Mouse (Mus musculus): ENCODE data around the gene Olfr843. TPM values are rescaled to one million over a fixed set of nuclear protein-coding genes. Genes with fewer than 3 reads are reported as not detected.

The Olfr843 gene
- not detected in 2 replicates for polyA plus RNA-seq (2016; fragmentation: Nextera tagmentation; extraction: Ambion mirVana)

- no peaks in the 10 kb centered on the region for H3K36me3 ChIP-seq
- no peaks in the 10 kb centered on the region for H3K4me1 ChIP-seq
- WGBS = 89% methylated on average over 2 of the region's 2 CpGs
- H3K27ac ChIP-seq (replicated peaks) = no peak within 1 kb of the TSS
- H3K4me3 ChIP-seq = no peak within 1 kb of the TSS
- peaks cover 12% of the 10 kb centered on the region; the same call in 1 of the 2 replicates for H3K9me3 ChIP-seq (replicated peaks)
- DNase-seq (ENCODE audit: low spot score) = no peak
- H3K27me3 ChIP-seq (ENCODE audit: low read depth, poor library complexity, severe bottlenecking) = no peaks in the 10 kb centered on the region
Measured at GRCm38 (mm10) chr9:19251887-19252286, at the start of gene Olfr843. TSS of gene Olfr843 (minus strand) at chr9:19251987.

Other genes starting within 250 kb of the Olfr843 start
- not detected in 2 replicates for gene Olfr835, start 219.3 kb downstream of the Olfr843 start, polyA plus RNA-seq (2016; fragmentation: Nextera tagmentation; extraction: Ambion mirVana)
- not detected in 2 replicates for gene Olfr836, start 131.6 kb downstream of the Olfr843 start, polyA plus RNA-seq (2016; fragmentation: Nextera tagmentation; extraction: Ambion mirVana)
- not detected in 2 replicates for gene Olfr837, start 115.7 kb downstream of the Olfr843 start, polyA plus RNA-seq (2016; fragmentation: Nextera tagmentation; extraction: Ambion mirVana)
- gene Olfr839-ps1, start 74.7 kb downstream of the Olfr843 start, polyA plus RNA-seq (2016; fragmentation: Nextera tagmentation; extraction: Ambion mirVana) = not detected in 2 replicates
- gene Olfr844, start 64.4 kb upstream of the Olfr843 start, polyA plus RNA-seq (2016; fragmentation: Nextera tagmentation; extraction: Ambion mirVana) = not detected in 2 replicates
- not detected in 2 replicates for gene Olfr845, start 84.5 kb upstream of the Olfr843 start, polyA plus RNA-seq (2016; fragmentation: Nextera tagmentation; extraction: Ambion mirVana)
- not detected in 2 replicates for gene Olfr846, start 112.0 kb upstream of the Olfr843 start, polyA plus RNA-seq (2016; fragmentation: Nextera tagmentation; extraction: Ambion mirVana)
- not detected in 2 replicates for gene Olfr847, start 126.7 kb upstream of the Olfr843 start, polyA plus RNA-seq (2016; fragmentation: Nextera tagmentation; extraction: Ambion mirVana)
- not detected in 2 replicates for gene Olfr849, start 188.3 kb upstream of the Olfr843 start, polyA plus RNA-seq (2016; fragmentation: Nextera tagmentation; extraction: Ambion mirVana)
- not detected in 2 replicates for gene Olfr850, start 226.3 kb upstream of the Olfr843 start, polyA plus RNA-seq (2016; fragmentation: Nextera tagmentation; extraction: Ambion mirVana)
- not detected in 2 replicates for gene Olfr851, start 241.3 kb upstream of the Olfr843 start, polyA plus RNA-seq (2016; fragmentation: Nextera tagmentation; extraction: Ambion mirVana)